Mouse (Mus musculus) erythroblast, embryonic 14.5 days (primary cell): ENCODE results near the gene Hist1h2aa. TPM values are rescaled to one million over a fixed set of nuclear protein-coding genes. Genes with fewer than 3 reads are reported as not detected.

ENCODE experiments used
- H3K27me3 ChIP-seq: 2 replicates; pipeline ENCODE4 v1.6.1; 2012; ENCODE audit warnings: inconsistent platforms; ENCODE audit not compliant: control insufficient read depth
- H3K36me3 ChIP-seq: 2 replicates; pipeline ENCODE4 v1.6.1; 2012; ENCODE audit warnings: mild to moderate bottlenecking, inconsistent platforms; ENCODE audit not compliant: control insufficient read depth
- H3K4me1 ChIP-seq: 2 replicates; pipeline ENCODE4 v1.6.1; 2012; ENCODE audit warnings: inconsistent platforms; ENCODE audit not compliant: control insufficient read depth
- H3K4me3 ChIP-seq: replicated peaks from 2 replicates; pipeline ENCODE3; 2012; ENCODE audit warnings: moderate library complexity, mild to moderate bottlenecking, inconsistent platforms
- H3K9me3 ChIP-seq: 2 replicates; pipeline ENCODE4 v1.6.1; 2012; ENCODE audit warnings: low read length, inconsistent platforms, mixed read lengths; ENCODE audit not compliant: control insufficient read depth
- GATA1 ChIP-seq: IDR thresholded peaks from 2 replicates; pipeline ENCODE4 v1.6.1; 2012; ENCODE audit warnings: low read length, inconsistent platforms, mixed read lengths
- TAL1 ChIP-seq: IDR thresholded peaks from 3 replicates; pipeline ENCODE4 v1.6.1; 2012; ENCODE audit warnings: low read length, inconsistent platforms, mixed read lengths
- polyA plus RNA-seq: library from polyadenylated mRNA; stranded (reverse); fragments of >175 nt; gene quantifications from 2 replicates; pipeline ENCODE4 v1.2.3, GENCODE M21; 2012

The Hist1h2aa gene
- polyA plus RNA-seq, 1 experiment, result not detected

- Histone ChIP-seq H3K36me3 (no peaks in the 10 kb centered on the region), H3K4me1 (no peaks in the 10 kb centered on the region), H3K27me3 (no peaks in the 10 kb centered on the region), H3K9me3 (peaks cover 3% of the 10 kb centered on the region; the same call in 1 of the 2 replicates), H3K4me3 (no peak within 1 kb of the TSS)
- TF ChIP-seq GATA1, result no peak
- no peak for TF ChIP-seq TAL1
These were observed 646 bp upstream of the Hist1h2aa start, which contains the start of gene Hist1h2ba for GRCm38 (mm10) chr13:23933421-23934210. Hist1h2ba (minus strand) TSS chr13:23934156.

GRCm38 (mm10) chr13:23938699-23939098, 4.4 kb downstream of the Hist1h2aa start:
- Histone ChIP-seq H3K9me3 (peaks cover 3% of the 10 kb centered on the region; the same call in 1 of the 2 replicates), H3K4me3 (no peak overlapping the region), H3K27me3 (no peaks in the 10 kb centered on the region), H3K4me1 (no peaks in the 10 kb centered on the region), H3K36me3 (no peaks in the 10 kb centered on the region)
- no peak for TF ChIP-seq TAL1
- TF ChIP-seq GATA1, result no peak

- H3K36me3 ChIP-seq, result no peaks in the 10 kb centered on the region
- H3K4me1 ChIP-seq, result no peaks in the 10 kb centered on the region
- H3K4me3 ChIP-seq, result no peak overlapping the region
- no peaks in the 10 kb centered on the region for H3K9me3 ChIP-seq
- H3K27me3 ChIP-seq, result no peaks in the 10 kb centered on the region
- TF ChIP-seq GATA1, result no peak
- no peak for TF ChIP-seq TAL1
These were observed 6.0 kb downstream of the Hist1h2aa start for GRCm38 (mm10) chr13:23940291-23940690.

GRCm38 (mm10) chr13:23942861-23943260, 8.6 kb downstream of the Hist1h2aa start:
- no peak for TF ChIP-seq TAL1
- TF ChIP-seq GATA1, result no peak
- H3K36me3 ChIP-seq, result no peaks in the 10 kb centered on the region
- no peaks in the 10 kb centered on the region for H3K4me1 ChIP-seq
- H3K27me3 ChIP-seq, result no peaks in the 10 kb centered on the region
- no peak overlapping the region for H3K4me3 ChIP-seq
- no peaks in the 10 kb centered on the region for H3K9me3 ChIP-seq

GRCm38 (mm10) chr13:23946254-23946653, 12.0 kb downstream of the Hist1h2aa start:
- no peak for TF ChIP-seq GATA1
- no peak for TF ChIP-seq TAL1
- Histone ChIP-seq H3K36me3 (no peaks in the 10 kb centered on the region), H3K4me1 (no peaks in the 10 kb centered on the region), H3K27me3 (no peaks in the 10 kb centered on the region), H3K4me3 (no peak overlapping the region), H3K9me3 (no peaks in the 10 kb centered on the region)

- Histone ChIP-seq H3K4me3 (no peak overlapping the region), H3K27me3 (no peaks in the 10 kb centered on the region), H3K36me3 (no peaks in the 10 kb centered on the region), H3K4me1 (no peaks in the 10 kb centered on the region), H3K9me3 (no peaks in the 10 kb centered on the region)
- TF ChIP-seq GATA1 (no peak), TAL1 (no peak; the same call in 2 of the 3 replicates)
These were observed 15.4 kb downstream of the Hist1h2aa start for GRCm38 (mm10) chr13:23949484-23950246.

GRCm38 (mm10) chr13:23950928-23951327, 16.7 kb downstream of the Hist1h2aa start:
- no peaks in the 10 kb centered on the region for H3K27me3 ChIP-seq
- no peaks in the 10 kb centered on the region for H3K4me1 ChIP-seq
- TF ChIP-seq GATA1, result no peak
- no peak for TF ChIP-seq TAL1
- no peaks in the 10 kb centered on the region for H3K9me3 ChIP-seq
- no peak overlapping the region for H3K4me3 ChIP-seq
- H3K36me3 ChIP-seq, result no peaks in the 10 kb centered on the region

GRCm38 (mm10) chr13:23959776-23960175, 25.5 kb downstream of the Hist1h2aa start:
- TF ChIP-seq GATA1 (no peak), TAL1 (no peak)
- Histone ChIP-seq H3K4me1 (no peaks in the 10 kb centered on the region), H3K4me3 (no peak overlapping the region), H3K27me3 (no peaks in the 10 kb centered on the region), H3K36me3 (no peaks in the 10 kb centered on the region), H3K9me3 (no peaks in the 10 kb centered on the region)

- H3K27me3 ChIP-seq, result no peaks in the 10 kb centered on the region
- no peaks in the 10 kb centered on the region for H3K9me3 ChIP-seq
- no peaks in the 10 kb centered on the region for H3K36me3 ChIP-seq
- H3K4me1 ChIP-seq, result no peaks in the 10 kb centered on the region
- no peak overlapping the region for H3K4me3 ChIP-seq
- TF ChIP-seq GATA1, result no peak
- no peak for TF ChIP-seq TAL1
These were observed 30.6 kb downstream of the Hist1h2aa start for GRCm38 (mm10) chr13:23964909-23965308.
